Mouse (Mus musculus): ENCODE measurements around the gene Ift46. TPM values are rescaled to one million over a fixed set of nuclear protein-coding genes. Genes with fewer than 3 reads are reported as not detected.

The Ift46 gene
- 10 to 100 TPM; 16.6 to 83.7 (median 45.7) TPM for total RNA-seq (2018; cell fraction: chromatin; rRNA removed)
- 10 to 100 TPM; 19.4 to 53.1 (median 30.2) TPM for total RNA-seq (2018; cell fraction: cytosol; rRNA removed)
- 10 to 100 TPM; 13.9 to 51.8 (median 28.8) TPM for total RNA-seq (2018; cell fraction: nucleus; rRNA removed)
- polyA plus RNA-seq (2018), result 21.5 to 65.7 TPM (median 33.6 TPM) in 3 replicates

DNA sequence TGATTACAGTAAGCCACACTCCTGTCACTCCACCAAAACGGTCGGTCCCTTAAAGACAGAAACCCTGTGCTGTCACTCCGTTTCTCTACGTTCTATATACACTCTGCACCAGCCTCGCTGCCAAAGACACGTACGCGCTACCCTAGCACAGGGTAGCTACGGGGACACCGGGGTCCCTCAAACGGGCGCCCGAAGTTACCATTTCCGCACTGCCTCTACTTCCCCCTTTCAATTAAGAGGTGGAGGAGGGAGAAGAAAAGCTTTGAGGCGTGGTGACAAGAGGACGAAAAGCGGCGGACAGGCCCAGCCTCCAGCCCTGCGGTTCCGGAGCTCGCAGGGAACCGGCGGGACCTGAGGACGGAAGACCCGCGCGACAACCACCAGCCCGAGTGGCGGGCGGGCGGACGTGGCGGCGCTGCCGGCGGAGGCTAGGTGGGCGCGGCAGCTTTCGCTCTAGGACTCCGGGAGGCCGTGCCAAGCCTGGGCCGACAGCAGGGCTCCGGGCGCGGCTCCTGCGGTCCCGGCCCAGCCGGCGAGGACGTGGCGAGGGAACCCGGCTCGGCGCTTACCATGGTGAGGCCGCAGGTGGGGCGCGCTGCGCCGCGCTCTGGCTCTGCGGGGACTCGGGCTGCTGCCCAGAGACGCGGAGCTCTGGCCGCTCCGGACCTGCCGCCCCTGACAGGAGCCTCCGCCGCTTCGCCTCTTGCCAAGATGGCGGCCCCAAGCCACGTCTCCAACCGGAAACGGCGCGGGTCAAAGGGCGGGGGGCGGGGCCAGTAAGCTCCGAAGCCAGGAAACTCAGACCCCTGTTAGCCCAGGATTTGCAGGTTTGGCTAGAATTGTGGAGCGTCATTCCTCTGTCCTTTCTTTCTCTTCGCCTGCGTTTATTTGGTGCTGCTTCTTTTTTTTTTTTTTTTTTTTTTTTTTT is at the start of gene Ift46, which contains the start of gene Arcn1:
TSS of gene Ift46 (plus strand) at position 808 of the 928 bp plus-strand sequence.
TSS of gene Arcn1 (minus strand) at position 745 of the 928 bp plus-strand sequence.
- peak within 1 kb of the TSS; percentile 88 for H3K4me3 ChIP-seq (ENCODE audit: inconsistent target)
- H3K27ac ChIP-seq, result peak within 1 kb of the TSS; percentile 63
- no peaks in the 10 kb centered on the region for H3K36me3 ChIP-seq (ENCODE audit: inconsistent target)
- H3K79me2 ChIP-seq (ENCODE audit: inconsistent target), result peaks cover 49% of the 10 kb centered on the region
- WGBS (ENCODE audit: missing documents), result under 1% methylated on average over 78 of the region's 82 CpGs

- Histone ChIP-seq H3K79me2 (ENCODE audit: inconsistent target) (no peaks in the 10 kb centered on the region), H3K27ac (no peak overlapping the region), H3K36me3 (ENCODE audit: inconsistent target) (no peaks in the 10 kb centered on the region), H3K4me3 (ENCODE audit: inconsistent target) (no peak overlapping the region)
- 98% methylated on average over 12 of the region's 12 CpGs for WGBS (ENCODE audit: missing documents)
Observed at GRCm38 (mm10) chr9:44718937-44719631, 48.6 kb upstream of the Ift46 start.

GRCm38 (mm10) chr9:44719632-44720357 is 47.9 kb upstream of the Ift46 start:
- no peak overlapping the region for H3K4me3 ChIP-seq (ENCODE audit: inconsistent target)

DNA sequence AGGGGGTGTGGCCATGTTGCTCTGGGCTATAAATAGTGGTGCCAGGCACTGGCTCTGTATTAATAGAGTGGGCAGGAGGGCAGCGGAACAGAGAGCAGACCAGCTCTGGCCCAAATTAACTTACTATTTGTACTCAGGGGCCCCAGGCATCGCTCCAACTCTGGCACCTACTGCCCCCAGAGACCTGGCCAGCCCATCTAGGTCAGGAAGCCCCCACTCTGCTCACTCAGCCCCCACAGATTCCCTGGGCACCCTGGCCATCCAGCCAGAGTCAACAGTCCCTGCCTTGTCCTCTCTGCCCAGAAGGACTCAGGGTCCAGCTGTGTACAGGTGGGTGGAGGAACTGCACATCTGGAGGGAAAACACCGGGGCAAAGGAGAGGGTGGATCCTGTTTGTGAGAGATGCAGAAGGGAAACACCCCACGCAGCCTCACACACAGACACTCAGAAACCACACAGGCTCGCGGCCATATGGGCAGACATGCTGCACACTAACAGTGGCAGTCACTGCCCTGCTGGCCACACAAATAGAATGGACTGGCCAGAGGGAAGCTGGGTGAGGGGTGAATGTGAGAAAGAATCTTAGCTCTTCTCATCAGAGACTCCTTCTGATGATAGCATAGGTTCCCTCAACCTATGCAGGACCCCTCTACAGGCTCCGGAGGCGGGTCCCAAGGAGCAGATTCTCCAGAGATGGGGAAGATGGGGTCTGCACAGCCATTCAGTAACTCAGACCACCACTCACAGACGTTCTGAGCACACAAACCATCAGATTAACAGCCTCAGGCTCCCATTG is 47.2 kb upstream of the Ift46 start:
- no peaks in the 10 kb centered on the region for H3K36me3 ChIP-seq (ENCODE audit: inconsistent target)
- H3K79me2 ChIP-seq (ENCODE audit: inconsistent target), result no peaks in the 10 kb centered on the region
- H3K4me3 ChIP-seq (ENCODE audit: inconsistent target), result peak overlapping the region; percentile 49
- WGBS (ENCODE audit: missing documents), result 21% methylated on average over 9 of the region's 9 CpGs
- no peak overlapping the region for H3K27ac ChIP-seq

More at GRCm38 (mm10) chr9:44719632-44720357, 47.9 kb upstream of the Ift46 start:
- 91% methylated on average over 7 of the region's 8 CpGs for WGBS (ENCODE audit: missing documents)
- Histone ChIP-seq H3K27ac (no peak overlapping the region), H3K36me3 (ENCODE audit: inconsistent target) (no peaks in the 10 kb centered on the region), H3K79me2 (ENCODE audit: inconsistent target) (no peaks in the 10 kb centered on the region)

DNA sequence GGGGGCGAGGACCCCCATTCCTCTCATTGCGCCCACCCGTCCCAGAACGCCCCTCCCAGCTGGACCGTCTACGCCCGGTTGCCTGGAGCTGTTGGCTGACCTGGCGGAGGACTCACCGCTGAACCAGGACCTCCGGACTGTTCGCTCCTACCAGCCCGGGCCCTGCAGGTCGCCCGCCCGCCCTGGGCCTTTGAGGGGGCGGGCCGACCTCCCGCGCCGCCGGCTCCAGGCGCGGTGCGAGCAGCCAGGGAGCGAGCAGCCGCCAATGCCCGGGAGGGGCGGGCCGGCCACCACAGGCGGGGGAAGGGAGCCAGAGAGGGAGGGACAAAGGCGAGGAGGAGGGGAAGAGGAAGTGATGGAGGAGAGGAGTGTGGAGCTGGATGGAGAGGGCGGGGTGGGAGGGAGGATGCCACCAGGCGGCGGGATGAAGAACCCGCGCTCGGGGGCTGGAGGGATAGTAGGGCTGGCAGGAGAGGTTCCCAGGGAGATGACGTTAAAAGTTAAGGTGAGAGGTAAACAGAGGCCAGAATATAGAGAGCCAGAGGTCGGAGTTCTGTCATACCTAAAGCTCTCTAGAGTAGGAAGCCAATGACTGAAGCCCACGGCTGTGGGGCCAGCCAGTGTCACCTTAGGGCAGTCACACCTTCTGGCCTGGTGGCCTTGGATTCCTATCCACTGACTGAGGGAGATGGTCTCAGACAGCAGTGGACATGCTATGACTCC is 46.4 kb upstream of the Ift46 start:
- Histone ChIP-seq H3K4me3 (ENCODE audit: inconsistent target) (peak overlapping the region; percentile 49), H3K27ac (no peak overlapping the region), H3K79me2 (ENCODE audit: inconsistent target) (no peaks in the 10 kb centered on the region), H3K36me3 (ENCODE audit: inconsistent target) (no peaks in the 10 kb centered on the region)
- 2% methylated on average over 30 of the region's 40 CpGs for WGBS (ENCODE audit: missing documents)

GRCm38 (mm10) chr9:44721877-44722186 is 45.9 kb upstream of the Ift46 start:
- H3K36me3 ChIP-seq (ENCODE audit: inconsistent target), result no peaks in the 10 kb centered on the region
- WGBS (ENCODE audit: missing documents), result 93% methylated on average over 3 of the region's 3 CpGs
- H3K79me2 ChIP-seq (ENCODE audit: inconsistent target), result no peaks in the 10 kb centered on the region
- no peak overlapping the region for H3K4me3 ChIP-seq (ENCODE audit: inconsistent target)
- no peak overlapping the region for H3K27ac ChIP-seq

- Histone ChIP-seq H3K4me3 (ENCODE audit: inconsistent target) (no peak overlapping the region), H3K36me3 (ENCODE audit: inconsistent target) (no peaks in the 10 kb centered on the region), H3K27ac (no peak overlapping the region), H3K79me2 (ENCODE audit: inconsistent target) (no peaks in the 10 kb centered on the region)
- 72% methylated on average over 7 of the region's 7 CpGs for WGBS (ENCODE audit: missing documents)
Observed at GRCm38 (mm10) chr9:44722575-44722974, 45.1 kb upstream of the Ift46 start.

DNA sequence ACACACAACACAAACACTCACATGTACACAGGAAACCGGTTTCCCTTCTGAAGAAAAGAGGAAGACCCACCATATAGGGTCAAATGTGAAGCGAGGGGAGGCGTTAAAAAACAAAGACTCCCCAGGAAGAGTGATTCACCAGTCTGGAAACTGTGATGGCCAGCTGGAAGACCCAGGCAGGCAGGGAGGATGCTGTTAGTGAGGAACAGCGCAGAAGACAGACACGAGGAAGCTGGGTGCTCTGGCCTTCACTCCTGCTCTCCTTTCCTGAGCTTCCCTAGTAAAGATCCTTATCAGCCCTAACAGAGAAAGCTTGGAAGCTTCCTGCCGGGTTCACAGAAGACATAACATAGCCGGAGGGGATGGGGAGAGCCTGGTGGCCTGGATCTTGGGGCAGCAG is 44.7 kb upstream of the Ift46 start:
- no peaks in the 10 kb centered on the region for H3K36me3 ChIP-seq (ENCODE audit: inconsistent target)
- H3K4me3 ChIP-seq (ENCODE audit: inconsistent target), result no peak overlapping the region
- H3K27ac ChIP-seq, result no peak overlapping the region
- 17% methylated on average over 7 of the region's 7 CpGs for WGBS (ENCODE audit: missing documents)
- no peaks in the 10 kb centered on the region for H3K79me2 ChIP-seq (ENCODE audit: inconsistent target)

DNA sequence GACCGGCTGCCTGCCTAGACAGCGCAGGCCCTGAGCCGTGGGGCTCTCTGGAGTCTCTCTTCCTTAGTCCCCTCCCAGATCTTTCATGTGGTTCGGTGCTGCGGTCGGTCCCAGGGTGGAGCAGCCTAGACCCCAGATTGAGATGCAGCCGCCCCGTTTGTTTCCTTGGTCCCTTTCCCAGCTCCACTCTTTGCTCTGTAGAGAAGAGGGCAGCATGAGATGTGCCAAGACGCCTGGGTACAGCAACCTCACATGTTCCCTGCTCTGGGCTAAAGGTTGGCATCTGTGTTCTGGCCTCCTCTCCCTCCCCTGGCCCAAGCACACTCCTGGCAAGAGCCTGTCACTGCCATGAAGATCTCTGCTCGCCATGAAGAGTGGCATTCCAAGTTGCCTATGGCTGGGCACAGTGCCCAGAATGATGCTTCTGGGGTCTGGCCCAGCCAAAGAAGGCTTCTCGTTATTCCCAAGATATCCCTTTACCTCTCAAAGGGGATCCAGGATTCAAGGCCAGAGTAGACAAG is 44.1 kb upstream of the Ift46 start:
- WGBS (ENCODE audit: missing documents), result 90% methylated on average over 11 of the region's 11 CpGs
- no peak overlapping the region for H3K27ac ChIP-seq
- H3K4me3 ChIP-seq (ENCODE audit: inconsistent target), result no peak overlapping the region
- no peaks in the 10 kb centered on the region for H3K79me2 ChIP-seq (ENCODE audit: inconsistent target)
- H3K36me3 ChIP-seq (ENCODE audit: inconsistent target), result no peaks in the 10 kb centered on the region

DNA sequence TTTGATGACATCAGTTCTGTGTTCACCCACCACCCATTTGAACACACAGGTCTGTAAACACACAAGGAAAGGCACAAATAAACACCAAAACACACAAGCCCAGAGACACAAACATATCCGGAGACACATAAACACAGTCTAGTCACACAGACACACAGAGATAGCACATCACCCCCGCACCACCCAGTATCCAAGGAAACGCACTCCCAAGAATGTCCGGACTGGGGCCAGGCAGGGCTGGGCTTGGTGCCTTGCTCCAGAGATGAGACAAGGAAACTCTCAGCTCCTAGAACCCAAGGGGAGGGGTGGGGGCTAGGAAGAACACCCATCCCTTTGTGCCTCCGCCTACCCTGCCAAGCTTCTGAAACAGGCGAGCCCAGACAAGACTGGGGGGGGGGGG is 43.5 kb upstream of the Ift46 start:
- H3K36me3 ChIP-seq (ENCODE audit: inconsistent target), result no peaks in the 10 kb centered on the region
- H3K4me3 ChIP-seq (ENCODE audit: inconsistent target), result no peak overlapping the region
- WGBS (ENCODE audit: missing documents), result 95% methylated on average over 6 of the region's 6 CpGs
- no peak overlapping the region for H3K27ac ChIP-seq
- H3K79me2 ChIP-seq (ENCODE audit: inconsistent target), result no peaks in the 10 kb centered on the region

DNA sequence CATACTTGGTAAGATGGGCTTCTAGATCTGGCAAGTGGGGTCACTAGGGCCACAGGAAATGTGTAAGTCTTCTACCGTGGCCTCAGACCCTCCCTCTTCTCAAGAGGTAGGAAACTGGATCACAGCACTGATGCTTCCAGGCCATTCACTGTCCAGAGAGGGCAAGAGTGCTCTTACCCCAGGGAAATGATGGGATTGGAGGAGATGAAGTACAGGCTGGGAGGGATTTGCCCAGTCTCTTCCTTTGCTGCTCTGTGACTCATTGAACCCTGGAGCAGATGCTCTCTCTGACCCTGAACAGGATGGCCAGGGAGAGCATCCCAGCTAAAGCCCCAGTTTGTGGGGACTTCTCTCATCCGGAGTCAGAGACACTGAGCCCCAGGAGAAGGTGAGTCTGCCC is 43.0 kb upstream of the Ift46 start:
- no peaks in the 10 kb centered on the region for H3K36me3 ChIP-seq (ENCODE audit: inconsistent target)
- WGBS (ENCODE audit: missing documents), result 90% methylated on average over 2 of the region's 2 CpGs
- no peaks in the 10 kb centered on the region for H3K79me2 ChIP-seq (ENCODE audit: inconsistent target)
- H3K27ac ChIP-seq, result no peak overlapping the region
- H3K4me3 ChIP-seq (ENCODE audit: inconsistent target), result no peak overlapping the region

GRCm38 (mm10) chr9:44726431-44727146 is 41.1 kb upstream of the Ift46 start:
- no peak overlapping the region for H3K27ac ChIP-seq
- H3K36me3 ChIP-seq (ENCODE audit: inconsistent target), result no peaks in the 10 kb centered on the region
- 94% methylated on average over 9 of the region's 10 CpGs for WGBS (ENCODE audit: missing documents)
- H3K4me3 ChIP-seq (ENCODE audit: inconsistent target), result no peak overlapping the region
- H3K79me2 ChIP-seq (ENCODE audit: inconsistent target), result no peaks in the 10 kb centered on the region

- WGBS (ENCODE audit: missing documents), result 77% methylated on average over 5 of the region's 5 CpGs
- Histone ChIP-seq H3K4me3 (ENCODE audit: inconsistent target) (no peak overlapping the region), H3K79me2 (ENCODE audit: inconsistent target) (no peaks in the 10 kb centered on the region), H3K36me3 (ENCODE audit: inconsistent target) (no peaks in the 10 kb centered on the region), H3K27ac (no peak overlapping the region)
Observed at GRCm38 (mm10) chr9:44727441-44727840, 40.3 kb upstream of the Ift46 start.
